Mouse (Mus musculus) MEL (cell line): ENCODE data around the gene Smtnl2. TPM values are rescaled to one million over a fixed set of nuclear protein-coding genes. Genes with fewer than 3 reads are reported as not detected.

Experiments
- DNase-seq: peaks from one replicate; pipeline ENCODE4 v3.0.0; 2011; ENCODE audit warnings: low read depth, low spot score
- H3K27ac ChIP-seq: 2 replicates; pipeline ENCODE4 v1.5.1; 2012; ENCODE audit warnings: low read depth, mild to moderate bottlenecking, control low read depth, low read length, moderate library complexity; ENCODE audit not compliant: control insufficient read depth
- H3K27me3 ChIP-seq, 2 experiments: fragments of 150-350 bp in 1 of 2; sonication (generic) in 1 of 2; 2 replicates each; pipeline ENCODE4 v1.6.1; 2012; ENCODE audit warnings: low read length in 2 of 2, mild to moderate bottlenecking in 2 of 2, improper control_type of control experiment in 1 of 2, moderate library complexity in 1 of 2; ENCODE audit not compliant: insufficient read depth in 2 of 2, control insufficient read depth in 1 of 2
- H3K36me3 ChIP-seq, 2 experiments: 2 replicates each; pipeline ENCODE4 v1.6.1; 2012 to 2014; ENCODE audit warnings: low read length in 2 of 2, improper control_type of control experiment in 1 of 2, inconsistent platforms in 1 of 2, mild to moderate bottlenecking in 1 of 2; ENCODE audit not compliant: insufficient read depth in 2 of 2, control insufficient read depth in 1 of 2
- H3K4me1 ChIP-seq, 2 experiments: fragments of 150-350 bp in 1 of 2; sonication (generic) in 1 of 2; 2 replicates each; pipeline ENCODE4 v1.6.1; 2012; ENCODE audit warnings: low read length in 2 of 2, improper control_type of control experiment in 1 of 2, mild to moderate bottlenecking in 1 of 2; ENCODE audit not compliant: insufficient read depth in 2 of 2, control insufficient read depth in 1 of 2
- H3K4me3 ChIP-seq, 2 experiments: fragments of 150-350 bp in 1 of 2; sonication (generic) in 1 of 2; 2 replicates each; pipeline ENCODE4 v1.5.1; 2012; ENCODE audit warnings: low read depth in 2 of 2, low read length in 2 of 2, mild to moderate bottlenecking in 2 of 2, moderate library complexity in 2 of 2, control low read depth in 1 of 2, improper control_type of control experiment in 1 of 2; ENCODE audit not compliant: control insufficient read depth in 1 of 2, insufficient read depth in 1 of 2
- H3K79me2 ChIP-seq: 2 replicates; pipeline ENCODE4 v1.6.1; 2012; ENCODE audit warnings: mild to moderate bottlenecking, low read length, moderate library complexity; ENCODE audit not compliant: control insufficient read depth, poor library complexity, insufficient read depth
- H3K9ac ChIP-seq: 2 replicates; pipeline ENCODE4 v1.6.1; 2012; ENCODE audit warnings: low read depth, mild to moderate bottlenecking, control low read depth, low read length, moderate library complexity; ENCODE audit not compliant: control insufficient read depth, poor library complexity, severe bottlenecking
- H3K9me3 ChIP-seq: fragments of 150-350 bp; sonication (generic); replicated peaks from 2 replicates; pipeline ENCODE4 v1.6.1; 2012; ENCODE audit warnings: mild to moderate bottlenecking, low read length, improper control_type of control experiment, moderate library complexity; ENCODE audit not compliant: insufficient read depth
- BHLHE40 ChIP-seq: IDR thresholded peaks from 2 replicates; pipeline ENCODE4 v1.6.1; 2012; ENCODE audit warnings: low read depth, mild to moderate bottlenecking, inconsistent platforms, low read length, improper control_type of control experiment, borderline replicate concordance
- CHD1 ChIP-seq: IDR thresholded peaks from 2 replicates; pipeline ENCODE4 v1.6.1; 2012; ENCODE audit warnings: low read depth, mild to moderate bottlenecking, inconsistent platforms, low read length, improper control_type of control experiment
- CHD2 ChIP-seq: IDR thresholded peaks from 2 replicates; pipeline ENCODE4 v1.6.1; 2011; ENCODE audit warnings: low read length, improper control_type of control experiment
- CTCF ChIP-seq, 3 experiments: IDR thresholded peaks in 2 of 3; conservative IDR thresholded peaks in 1 of 3; 2 replicates each; pipeline ENCODE4 v1.5.1; 2011 to 2012; ENCODE audit warnings: low read length in 3 of 3, low read depth in 2 of 3, mild to moderate bottlenecking in 2 of 3, improper control_type of control experiment in 1 of 3, inconsistent platforms in 1 of 3, mixed read lengths in 1 of 3, moderate library complexity in 1 of 3; ENCODE audit not compliant: control insufficient read depth in 1 of 3, insufficient read depth in 1 of 3, poor library complexity in 1 of 3, severe bottlenecking in 1 of 3
- E2F4 ChIP-seq: IDR thresholded peaks from 2 replicates; pipeline ENCODE4 v1.6.1; 2011; ENCODE audit warnings: low read depth, low read length, improper control_type of control experiment, borderline replicate concordance
- ELF1 ChIP-seq: IDR thresholded peaks from 2 replicates; pipeline ENCODE4 v1.6.1; 2014; ENCODE audit warnings: low read depth, mild to moderate bottlenecking, inconsistent platforms, low read length, improper control_type of control experiment, moderate library complexity
- EP300 ChIP-seq, 2 experiments: IDR thresholded peaks; 2 replicates each; pipeline ENCODE4 v1.6.1; 2011; ENCODE audit warnings: improper control_type of control experiment in 2 of 2, low read length in 2 of 2, low read depth in 1 of 2, mild to moderate bottlenecking in 1 of 2
- ETS1 ChIP-seq: IDR thresholded peaks from 2 replicates; pipeline ENCODE4 v1.6.1; 2012; ENCODE audit warnings: low read depth, mild to moderate bottlenecking, inconsistent platforms, low read length, improper control_type of control experiment, moderate library complexity
- GATA1 ChIP-seq: IDR thresholded peaks from 2 replicates; pipeline ENCODE4 v1.6.1; 2011; ENCODE audit warnings: low read depth, low read length, improper control_type of control experiment
- HCFC1 ChIP-seq: IDR thresholded peaks from 2 replicates; pipeline ENCODE4 v1.6.1; 2012; ENCODE audit warnings: low read depth, mild to moderate bottlenecking, inconsistent platforms, low read length, improper control_type of control experiment, moderate library complexity
- KAT2A ChIP-seq: conservative IDR thresholded peaks from 2 replicates; pipeline ENCODE4 v1.6.1; 2012; ENCODE audit warnings: low read depth, low read length, improper control_type of control experiment, inconsistent platforms
- MAFK ChIP-seq: IDR thresholded peaks from 2 replicates; pipeline ENCODE4 v1.6.1; 2011; ENCODE audit warnings: low read depth, mild to moderate bottlenecking, low read length, improper control_type of control experiment, borderline replicate concordance
- MAZ ChIP-seq: IDR thresholded peaks from 2 replicates; pipeline ENCODE4 v1.6.1; 2012; ENCODE audit warnings: low read depth, mild to moderate bottlenecking, inconsistent platforms, low read length, improper control_type of control experiment
- MEF2A ChIP-seq: IDR thresholded peaks from 2 replicates; pipeline ENCODE4 v1.6.1; 2014; ENCODE audit warnings: low read depth, mild to moderate bottlenecking, inconsistent platforms, low read length, improper control_type of control experiment; ENCODE audit not compliant: poor library complexity, insufficient replicate concordance, severe bottlenecking; ENCODE audit errors: extremely low read depth
- MXI1 ChIP-seq: IDR thresholded peaks from 2 replicates; pipeline ENCODE4 v1.6.1; 2011; ENCODE audit warnings: mild to moderate bottlenecking, low read depth, low read length, improper control_type of control experiment
- NELFE ChIP-seq: IDR thresholded peaks from 2 replicates; pipeline ENCODE4 v1.6.1; 2011; ENCODE audit warnings: low read depth, low read length, improper control_type of control experiment
- NRF1 ChIP-seq: IDR thresholded peaks from 2 replicates; pipeline ENCODE4 v1.6.1; 2014; ENCODE audit warnings: low read depth, mild to moderate bottlenecking, inconsistent platforms, low read length, improper control_type of control experiment, moderate library complexity; ENCODE audit not compliant: poor library complexity, insufficient read depth, severe bottlenecking
- POLR2A ChIP-seq, 2 experiments: IDR thresholded peaks; 2 replicates each; pipeline ENCODE4 v1.6.1; 2011 to 2012; ENCODE audit warnings: low read length in 2 of 2, mild to moderate bottlenecking in 2 of 2, control low read depth in 1 of 2, improper control_type of control experiment in 1 of 2, low read depth in 1 of 2, moderate library complexity in 1 of 2; ENCODE audit not compliant: control insufficient read depth in 1 of 2, insufficient read depth in 1 of 2, poor library complexity in 1 of 2
- POLR2AphosphoS2 ChIP-seq: IDR thresholded peaks from 2 replicates; pipeline ENCODE4 v1.6.1; 2011; ENCODE audit warnings: low read length, improper control_type of control experiment
- POLR2AphosphoS5 ChIP-seq: IDR thresholded peaks from 2 replicates; pipeline ENCODE4 v1.6.1; 2012; ENCODE audit warnings: low read depth, borderline replicate concordance, mild to moderate bottlenecking, inconsistent platforms, low read length, moderate library complexity, mixed read lengths
- RCOR1 ChIP-seq: IDR thresholded peaks from 2 replicates; pipeline ENCODE4 v1.6.1; 2012; ENCODE audit warnings: low read depth, mild to moderate bottlenecking, inconsistent platforms, low read length, improper control_type of control experiment
- TAL1 ChIP-seq: IDR thresholded peaks from 2 replicates; pipeline ENCODE4 v1.6.1; 2012; ENCODE audit warnings: mild to moderate bottlenecking, inconsistent platforms, low read length, moderate library complexity, mixed read lengths
- TBP ChIP-seq: IDR thresholded peaks from 2 replicates; pipeline ENCODE4 v1.8.0; 2011; ENCODE audit warnings: low read depth, low read length, improper control_type of control experiment
- TCF12 ChIP-seq: IDR thresholded peaks from 2 replicates; pipeline ENCODE4 v1.6.1; 2014; ENCODE audit warnings: low read depth, mild to moderate bottlenecking, inconsistent platforms, low read length, improper control_type of control experiment, moderate library complexity
- UBTF ChIP-seq: IDR thresholded peaks from 2 replicates; pipeline ENCODE4 v1.6.1; 2012; ENCODE audit warnings: low read depth, mild to moderate bottlenecking, inconsistent platforms, low read length, improper control_type of control experiment, moderate library complexity, borderline replicate concordance; ENCODE audit not compliant: insufficient read depth
- USF1 ChIP-seq: IDR thresholded peaks from 2 replicates; pipeline ENCODE4 v1.6.1; 2014; ENCODE audit warnings: low read depth, mild to moderate bottlenecking, inconsistent platforms, low read length, improper control_type of control experiment, moderate library complexity
- ZC3H11A ChIP-seq: IDR thresholded peaks from 2 replicates; pipeline ENCODE4 v1.6.1; 2012; ENCODE audit warnings: low read depth, mild to moderate bottlenecking, inconsistent platforms, low read length, improper control_type of control experiment
- ZMIZ1 ChIP-seq: IDR thresholded peaks from 2 replicates; pipeline ENCODE4 v1.6.1; 2012; ENCODE audit warnings: low read depth, mild to moderate bottlenecking, inconsistent platforms, low read length, improper control_type of control experiment, moderate library complexity
- ZNF384 ChIP-seq: IDR thresholded peaks from 2 replicates; pipeline ENCODE4 v1.6.1; 2012; ENCODE audit warnings: low read depth, mild to moderate bottlenecking, inconsistent platforms, low read length, improper control_type of control experiment
- polyA plus RNA-seq, 2 experiments: library from polyadenylated mRNA; stranded (reverse) in 1 of 2; unstranded in 1 of 2; fragments of >175 nt in 1 of 2; fragments of >200 nt in 1 of 2; gene quantifications; 2 replicates each; pipeline versions ENCODE4 v1.2.1 to v1.2.4; 2012; ENCODE audit warnings: low replicate concordance in 2 of 2, low read depth in 1 of 2; ENCODE audit not compliant: insufficient read length in 2 of 2, insufficient read depth in 1 of 2, missing spikeins in 1 of 2
- total RNA-seq: library from RNA; depleted of rRNA; stranded (reverse); fragments of 300-350 nt; gene quantifications from 2 replicates; pipeline ENCODE4 v1.2.3, GENCODE M21; 2012

Smtnl2 gene
- total and polyA plus RNA-seq, 3 experiments, result 10.2 to 10.9 TPM; not detected in 1

DNA sequence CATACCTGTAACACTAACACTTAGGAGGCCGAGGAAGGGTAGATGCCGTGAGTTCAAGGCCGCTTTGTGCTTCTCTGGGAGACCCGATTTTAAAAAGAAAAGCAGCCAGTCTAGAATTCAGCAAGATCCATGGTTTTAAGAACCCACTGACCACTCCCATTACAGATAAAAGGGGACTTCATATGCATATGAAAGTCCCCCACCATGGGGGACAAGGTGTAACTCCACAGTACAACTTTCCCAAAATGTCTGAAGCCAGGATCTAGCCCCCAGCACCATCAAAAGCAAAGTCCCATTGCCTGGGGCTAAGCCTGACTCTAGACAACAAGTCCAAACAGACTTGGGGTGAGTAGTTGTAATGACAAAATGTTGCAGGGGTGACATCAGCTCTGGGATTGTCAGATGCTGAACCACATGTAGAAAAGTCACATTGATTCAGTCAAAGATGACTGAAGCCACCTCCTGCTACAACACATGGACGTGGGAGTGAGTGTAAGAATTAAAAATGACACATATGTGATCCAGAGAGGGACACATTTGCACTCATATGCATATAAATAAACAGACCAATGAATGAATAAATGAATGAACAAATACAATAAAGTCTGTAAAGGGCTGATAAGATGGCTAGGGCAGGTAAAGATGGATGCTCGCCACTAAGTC, 9.1 kb upstream of the Smtnl2 start:
- Histone ChIP-seq H3K9ac (no peak overlapping the region), H3K9me3 (no peaks in the 10 kb centered on the region), H3K27ac (no peak overlapping the region), H3K4me1 (peaks cover 10 to 17% of the 10 kb centered on the region in 2 experiments), H3K36me3 (peaks cover 0 to 11% of the 10 kb centered on the region in 2 experiments; a peak in 2 of 4 replicates)
- DNase-seq, result no peak
- TF ChIP-seq MXI1, result no peak
- TF ChIP-seq ETS1, result no peak
- no peak for TF ChIP-seq E2F4
- TF ChIP-seq TBP, result no peak
- TF ChIP-seq MAZ, result no peak
- no peak for TF ChIP-seq POLR2AphosphoS5
- no peak for TF ChIP-seq ZC3H11A
- TF ChIP-seq CHD2, result no peak
- TF ChIP-seq POLR2AphosphoS2, result no peak
- no peak for TF ChIP-seq POLR2A (IDR thresholded peaks at IDR 0.05; ENCODE audit: control insufficient read depth in 1 of 2, insufficient read depth in 1 of 2, low read depth in 1 of 2, low read length in 2 of 2, poor library complexity in 1 of 2)
- TF ChIP-seq GATA1, result no peak
- no peak for TF ChIP-seq UBTF
- no peak for TF ChIP-seq BHLHE40
- TF ChIP-seq TAL1, result no peak
- TF ChIP-seq KAT2A, result no peak
- TF ChIP-seq MEF2A, result no peak
- no peak for TF ChIP-seq EP300 (IDR thresholded peaks at IDR 0.05; ENCODE audit: low read depth in 1 of 2, low read length in 2 of 2)
- TF ChIP-seq RCOR1, result no peak
- TF ChIP-seq, all 39 proteins: peak for 0
- Histone ChIP-seq H3K27me3 (no peaks in the 10 kb centered on the region), H3K4me3 (no peak overlapping the region), H3K79me2 (no peaks in the 10 kb centered on the region)

DNA sequence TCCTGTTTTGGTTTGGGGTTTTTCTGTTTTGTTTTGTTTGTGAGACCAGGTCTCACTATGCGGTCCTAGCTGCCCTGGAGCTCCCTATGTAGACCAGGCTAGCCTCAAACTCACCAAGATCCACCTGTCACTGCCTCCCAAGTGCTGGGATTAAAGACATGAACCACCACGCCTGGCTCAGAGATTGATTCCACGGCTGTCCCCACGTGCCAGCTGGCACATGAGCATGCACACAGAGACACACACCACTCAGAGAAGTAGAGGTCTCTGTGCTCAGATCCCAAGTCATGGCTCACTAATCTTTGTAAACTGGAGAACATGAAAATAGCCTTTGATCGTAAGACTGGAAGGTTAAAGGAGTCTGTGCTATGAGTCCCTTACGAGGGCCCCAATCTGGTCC, 7.5 kb upstream of the Smtnl2 start:
- no peaks in the 10 kb centered on the region for H3K27me3 ChIP-seq
- H3K4me3 ChIP-seq, result no peak overlapping the region
- no peak overlapping the region for H3K9ac ChIP-seq

More for the DNA sequence above, 7.5 kb upstream of the Smtnl2 start:
- H3K4me1 ChIP-seq, result peaks cover 10 to 28% of the 10 kb centered on the region in 2 experiments
- TF ChIP-seq CTCF (IDR thresholded peaks at IDR 0.05 in 2 of 3, conservative IDR thresholded peaks at IDR 0.05 in 1 of 3; ENCODE audit: control insufficient read depth in 1 of 3, insufficient read depth in 1 of 3, low read depth in 2 of 3, low read length in 3 of 3, poor library complexity in 1 of 3, severe bottlenecking in 1 of 3) (no peak), TCF12 (no peak), CHD2 (no peak), USF1 (no peak), UBTF (no peak), ELF1 (no peak), ZNF384 (no peak), E2F4 (no peak), KAT2A (no peak), NELFE (no peak), BHLHE40 (no peak), NRF1 (no peak), ZMIZ1 (no peak), RCOR1 (no peak), MEF2A (no peak), MAFK (no peak), CHD1 (no peak), HCFC1 (no peak)
- H3K36me3 ChIP-seq, result peaks cover 0 to 18% of the 10 kb centered on the region in 2 experiments; a peak in 2 of 4 replicates
- H3K79me2 ChIP-seq, result no peaks in the 10 kb centered on the region
- no peak overlapping the region for H3K27ac ChIP-seq
- no peaks in the 10 kb centered on the region for H3K9me3 ChIP-seq
- DNase-seq, result no peak
